Mouse (Mus musculus) layer of hippocampus, postnatal 25 days (tissue): Measurements from ENCODE around the gene Svs1. TPM values are rescaled to one million over a fixed set of nuclear protein-coding genes. Genes with fewer than 3 reads are reported as not detected.
A peak's percentile ranks its signal among the peaks of the same experiment; 100 is the strongest.
"Not testable (repeated sequence)": the region's sequence is repeated elsewhere in the genome, so short reads cannot be mapped to it uniquely, and the experiment has no call there.

Experiments used
- DNase-seq, 2 experiments: peaks; one replicate each; pipeline ENCODE4 v3.0.0; 2022; ENCODE audit warnings: mixed read lengths in 2 of 2, low spot score in 1 of 2; ENCODE audit errors: extremely low spot score in 1 of 2
- total RNA-seq, 2 experiments: library from RNA; stranded (reverse); gene quantifications; 2 replicates each; pipeline ENCODE4 v1.2.3; 2021

The Svs1 gene
- not detected for total RNA-seq

DNA sequence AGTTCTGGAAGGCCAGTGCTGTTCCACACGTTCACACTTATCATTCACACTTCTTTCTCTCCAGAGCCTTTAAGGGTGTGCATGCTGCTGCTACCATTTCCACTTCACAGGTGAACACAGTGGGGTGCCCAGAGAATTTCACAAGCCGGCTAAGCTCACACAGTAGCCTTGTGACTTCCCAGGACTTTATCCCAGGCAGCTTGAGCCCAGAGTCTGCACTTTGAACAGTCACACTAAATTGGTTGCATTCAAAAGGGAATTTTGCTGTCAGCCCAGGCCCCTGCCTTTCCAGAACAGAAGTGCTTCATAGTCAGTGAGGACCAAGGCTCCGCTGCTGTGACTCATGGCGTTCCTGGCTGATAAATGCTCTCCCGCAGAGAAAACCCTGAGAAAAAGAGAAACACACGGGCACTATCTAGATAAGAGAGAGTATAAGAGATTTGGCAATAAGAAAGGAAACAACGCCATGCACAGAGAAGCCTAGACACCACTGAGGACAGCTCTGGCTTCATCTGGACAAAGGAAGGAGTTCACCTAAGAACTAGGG, at the start of gene Svs1:
TSS of gene Svs1 (plus strand) at position 418 of the 547 bp plus-strand sequence.
- no peak for DNase-seq

DNA sequence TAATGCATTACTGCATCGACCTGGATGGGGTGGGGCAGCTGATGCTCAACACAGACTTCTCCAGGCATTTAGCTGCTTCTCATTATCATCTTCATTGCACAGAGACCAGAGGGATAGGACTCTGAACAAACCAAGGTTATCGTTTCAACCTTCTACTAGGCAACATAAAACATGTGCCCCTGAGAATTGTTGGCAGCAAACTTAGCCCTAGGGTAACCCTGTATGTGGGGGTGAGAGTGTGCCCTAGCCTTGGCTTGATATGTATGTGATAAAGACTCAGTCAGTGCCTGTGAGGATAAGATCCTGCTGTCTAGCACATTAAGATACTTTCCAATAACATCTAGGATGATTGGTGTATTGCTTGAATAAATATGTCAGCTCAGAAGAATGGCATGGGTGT, 37.1 kb upstream of the Svs1 start:
- DNase-seq = no peak

DNA sequence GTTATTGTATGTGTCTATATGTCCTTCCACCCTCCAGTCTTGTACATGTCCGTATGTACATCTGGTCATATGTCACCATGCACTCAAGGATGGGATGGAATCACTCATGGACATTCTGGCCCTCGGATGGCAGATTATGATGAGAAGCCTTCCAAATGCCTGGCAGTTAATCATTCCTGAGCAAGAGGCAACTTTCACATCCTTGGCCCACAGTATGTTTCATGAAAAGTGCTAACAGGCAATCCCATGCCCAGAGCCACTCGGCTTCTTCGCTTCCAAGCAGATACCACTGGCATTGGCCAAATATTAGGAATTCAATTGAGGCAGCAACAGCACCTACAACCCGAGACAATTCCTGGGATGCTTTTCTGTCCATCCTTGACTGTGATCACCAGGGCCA, 36.0 kb upstream of the Svs1 start:
- DNase-seq = no peak

DNA sequence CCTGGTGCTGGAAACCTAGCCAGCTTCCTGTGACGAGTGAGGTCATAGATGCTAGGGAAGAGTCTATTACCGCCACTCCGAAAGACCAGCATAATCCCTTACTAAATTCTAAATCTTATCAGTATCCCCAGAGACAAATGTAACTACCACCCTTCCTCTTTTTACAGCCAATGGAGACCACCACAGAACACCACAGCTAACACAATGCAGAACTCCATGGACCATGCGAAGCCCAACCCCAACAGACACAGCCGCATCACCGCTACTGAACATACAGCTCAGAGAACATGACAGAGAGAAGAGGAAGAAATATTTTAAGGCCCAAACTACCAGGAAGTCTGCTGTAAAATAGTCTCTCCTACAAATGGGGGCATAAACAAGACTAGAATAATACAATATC, 35.0 kb upstream of the Svs1 start:
- no peak for DNase-seq

DNA sequence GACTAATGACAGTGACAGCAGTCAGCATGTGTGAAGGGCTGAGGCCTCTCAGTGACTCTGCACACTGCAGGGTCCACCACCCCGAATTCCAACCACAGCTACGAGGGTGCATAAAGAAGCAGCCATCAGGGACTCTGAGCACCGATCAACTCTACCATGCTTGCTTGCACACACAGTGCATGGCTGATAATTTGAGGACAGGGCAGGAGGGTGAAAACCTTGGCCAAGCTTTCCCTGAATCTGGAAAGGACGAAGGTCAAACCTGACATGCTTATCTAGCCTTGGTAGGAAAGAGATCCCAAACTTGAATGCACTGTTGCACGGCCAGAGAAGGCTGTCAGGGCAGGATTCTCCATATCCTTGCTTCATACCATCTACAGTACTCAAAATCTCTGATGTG, 33.4 kb upstream of the Svs1 start:
- no peak for DNase-seq

DNA sequence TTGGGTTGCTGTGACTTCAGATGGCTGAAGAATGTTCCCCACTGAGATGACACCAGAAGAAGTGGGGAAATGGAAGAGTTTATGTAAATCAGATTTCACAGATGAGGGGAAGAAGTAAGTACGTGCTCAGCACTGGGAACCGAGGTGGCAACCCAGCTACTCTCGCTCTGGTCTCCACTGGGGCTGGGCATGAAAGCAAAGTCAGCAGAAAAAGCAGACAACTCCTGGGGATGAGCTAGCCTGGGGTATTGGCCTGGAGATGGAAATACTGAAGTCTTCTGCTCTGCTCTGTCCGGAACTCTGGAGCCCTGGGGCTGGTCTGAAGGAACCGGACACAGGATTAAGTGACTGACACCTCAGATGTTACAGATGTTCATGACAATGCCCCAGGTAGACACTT, 32.5 kb upstream of the Svs1 start:
- no peak for DNase-seq

DNA sequence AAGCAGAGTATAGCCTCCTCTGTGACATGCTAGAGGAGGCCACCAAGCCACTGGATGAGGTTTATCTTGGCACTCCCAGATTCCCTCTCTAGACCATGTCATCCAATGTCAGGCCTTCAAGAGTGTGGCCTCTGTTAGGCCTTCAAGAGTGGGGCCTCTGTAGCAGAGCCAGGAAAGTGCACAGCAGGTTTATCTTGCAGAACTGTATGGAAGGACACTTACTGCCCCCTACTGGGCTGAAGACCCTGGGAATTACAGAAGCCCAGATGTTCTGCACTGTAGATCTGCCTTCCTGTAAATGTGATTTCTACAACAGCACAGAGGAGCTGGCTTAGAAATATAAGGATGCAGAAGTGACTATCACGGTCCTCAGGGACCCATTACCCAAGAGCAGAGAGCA, 31.7 kb upstream of the Svs1 start:
- peak; percentile 16 to 63 for DNase-seq

DNA sequence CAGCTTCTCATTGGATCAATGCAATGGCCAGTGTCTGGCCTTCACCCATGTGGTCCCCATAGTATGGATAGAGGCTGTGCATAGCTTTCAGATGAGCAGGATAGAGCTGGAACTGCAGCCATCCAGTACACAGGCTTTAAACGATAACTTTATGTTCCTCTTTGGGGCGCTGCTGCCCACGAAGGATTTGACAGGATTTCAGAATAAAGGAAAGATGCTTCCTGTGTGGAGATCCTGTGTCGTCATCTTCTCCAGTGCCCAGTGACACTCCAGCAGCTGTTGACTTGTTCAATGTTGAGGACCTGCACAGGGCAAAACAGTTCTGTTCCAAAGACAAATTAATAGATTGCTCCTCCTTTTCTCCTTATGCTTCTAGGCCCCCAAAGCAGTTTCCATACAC, 29.9 kb upstream of the Svs1 start:
- no peak for DNase-seq

DNA sequence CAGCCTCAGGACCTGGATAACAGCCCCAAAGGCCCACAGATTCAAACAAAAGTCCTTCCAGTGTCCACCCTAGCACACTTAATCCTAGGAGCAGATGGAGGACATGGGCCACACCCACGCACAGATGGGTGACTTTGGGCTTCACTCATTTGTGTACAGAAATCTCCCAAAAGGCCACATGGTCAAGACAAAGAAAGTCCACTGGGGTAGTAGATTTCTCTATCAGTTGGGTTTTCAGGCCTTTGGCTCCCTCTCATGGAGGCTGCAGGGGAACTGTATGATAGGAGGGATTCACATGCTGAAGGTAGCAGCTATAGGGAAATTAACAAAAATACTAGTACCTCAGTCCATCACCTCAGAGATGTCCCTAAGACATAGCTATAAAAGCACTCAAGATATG, 28.6 kb upstream of the Svs1 start:
- peak in 1 of 2 experiments; percentile 29 for DNase-seq

DNA sequence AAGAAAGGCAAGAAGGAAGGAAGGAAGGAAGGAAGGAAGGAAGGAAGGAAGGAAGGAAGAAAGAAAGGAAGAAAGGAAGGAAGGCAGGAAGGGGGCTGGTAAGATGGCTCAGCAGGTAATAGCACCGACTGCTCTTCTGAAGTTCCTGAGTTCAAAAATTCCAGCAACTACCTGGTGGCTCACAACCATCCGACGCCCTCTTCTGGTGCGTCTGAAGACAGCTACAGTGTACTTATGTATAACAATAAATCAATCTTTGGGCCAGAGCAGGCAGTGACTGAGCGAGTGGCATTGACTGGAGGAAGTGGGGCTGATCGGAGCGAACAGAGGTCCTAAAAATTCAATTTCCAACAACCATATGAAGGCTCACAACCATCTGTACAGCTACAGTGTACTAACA, 27.5 kb upstream of the Svs1 start:
- peak in 1 of 2 experiments; percentile 8 for DNase-seq

DNA sequence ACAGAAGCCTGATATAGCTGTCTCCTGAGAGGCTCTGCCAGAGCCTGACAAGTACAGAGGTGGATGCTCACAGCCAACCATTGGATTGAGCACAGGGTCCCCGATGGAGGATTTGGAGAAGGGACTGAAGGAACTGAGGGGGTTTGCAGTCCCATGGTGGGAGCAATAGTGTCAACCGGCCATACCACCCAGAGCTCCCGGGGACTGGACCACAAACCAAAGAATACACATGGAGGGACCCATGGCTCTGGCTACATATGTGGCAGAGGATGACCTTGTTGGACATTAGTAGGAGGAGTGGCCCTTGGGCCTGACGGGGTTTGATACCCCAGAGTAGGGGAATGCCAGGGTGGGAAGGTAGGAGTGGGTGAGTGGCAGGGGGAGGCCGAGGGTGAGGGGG, 20.0 kb upstream of the Svs1 start:
- DNase-seq = not testable (repeated sequence)

DNA sequence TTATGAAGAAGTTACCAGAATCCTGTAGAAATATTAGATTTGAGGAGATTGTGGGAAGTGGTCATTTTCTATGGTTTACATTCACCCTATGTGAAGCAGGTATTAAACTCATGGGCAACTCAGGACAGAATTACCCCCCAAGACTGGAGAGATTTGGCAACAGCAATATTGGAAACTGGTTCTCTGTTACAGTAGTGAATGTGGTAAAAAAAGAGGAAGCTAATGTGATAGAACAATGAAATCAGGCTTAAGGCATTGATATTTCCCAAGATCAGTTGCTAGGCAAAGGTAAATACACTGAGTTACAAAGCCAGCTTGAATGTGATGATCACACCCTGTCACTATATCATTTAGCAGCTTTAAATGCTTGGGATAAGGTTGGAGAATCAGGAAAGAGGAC, 18.8 kb upstream of the Svs1 start:
- DNase-seq = no peak

DNA sequence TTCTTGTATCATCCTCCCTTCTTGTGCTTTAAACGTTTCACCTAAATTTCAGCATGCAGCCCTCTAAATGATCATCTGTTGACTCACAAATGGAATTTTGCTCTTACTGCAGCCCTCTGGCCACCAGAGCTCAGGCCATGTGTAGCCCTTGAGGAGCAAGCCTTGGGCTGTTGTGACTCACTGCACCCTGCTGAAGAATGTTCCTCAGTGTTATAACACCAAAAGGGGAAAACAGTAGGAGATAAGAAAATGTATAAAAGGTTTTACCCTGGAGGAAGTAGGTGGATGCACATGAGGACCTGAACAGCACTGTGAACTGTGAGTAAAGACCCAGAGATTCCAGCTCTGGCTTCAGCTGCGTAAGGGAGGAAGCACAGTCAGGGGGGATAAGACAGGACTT, 12.0 kb upstream of the Svs1 start, which contains the start of gene Doxl2:
TSS of gene Doxl2 (plus strand) at position 301 of the 400 bp plus-strand sequence.
- no peak for DNase-seq

DNA sequence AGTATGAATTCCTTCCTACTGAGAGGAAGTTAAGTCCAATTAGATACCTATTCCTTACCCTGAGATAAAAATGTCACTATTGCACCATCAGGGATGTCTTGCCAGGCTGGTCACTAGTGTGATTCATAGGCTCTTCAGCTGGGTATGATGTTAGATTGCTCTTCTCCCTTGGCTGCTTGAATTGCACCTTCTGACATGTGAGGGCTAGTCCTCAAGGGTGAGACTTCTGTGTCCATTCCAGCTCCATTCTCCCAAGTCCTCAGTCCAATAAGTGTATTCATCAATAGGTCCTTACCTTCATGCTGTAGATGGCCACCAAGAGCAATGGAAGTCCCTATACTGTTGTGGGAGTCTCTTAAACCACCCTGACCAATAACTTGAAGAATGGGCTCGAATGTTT, 7.0 kb upstream of the Svs1 start:
- DNase-seq = no peak

DNA sequence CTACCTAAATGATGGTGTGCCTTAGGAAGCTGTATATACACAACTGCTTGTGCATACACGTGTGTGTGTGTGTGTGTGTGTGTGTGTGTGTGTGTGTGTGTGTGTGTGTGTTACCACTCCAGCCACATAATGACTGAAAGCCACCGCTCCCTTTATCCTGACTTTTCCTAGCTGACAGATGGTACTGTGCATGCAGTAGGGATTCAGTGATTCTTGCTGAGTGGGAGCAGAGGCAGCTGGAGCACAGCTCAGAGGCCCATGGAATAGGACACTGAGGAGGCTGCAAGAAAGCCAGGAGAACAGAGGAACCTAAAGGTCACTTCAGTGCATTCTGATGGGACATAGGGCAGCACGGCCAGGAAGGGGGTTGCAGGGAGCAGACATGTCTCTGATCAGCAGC, 4.4 kb upstream of the Svs1 start:
- DNase-seq = peak in 1 of 2 experiments; percentile 13

DNA sequence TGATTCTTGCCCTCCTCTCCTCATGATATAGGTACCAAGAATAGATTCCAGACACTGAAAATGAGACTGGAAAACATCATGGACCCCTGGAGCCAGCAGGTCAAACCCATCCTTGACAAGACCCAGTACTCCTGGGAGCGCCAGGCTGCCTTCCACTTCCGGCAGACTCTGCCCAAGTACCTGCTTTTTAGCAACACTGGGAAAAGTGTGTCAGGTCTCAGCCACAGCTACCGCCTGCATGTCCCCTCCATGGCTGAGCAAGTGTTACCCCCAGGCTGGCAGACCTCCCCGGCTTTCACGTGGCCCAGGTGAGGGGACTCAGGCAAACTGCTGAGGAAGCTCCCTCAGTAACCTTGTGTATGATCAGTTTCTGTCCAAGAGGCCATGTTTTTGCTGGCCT, 3.3 kb downstream of the Svs1 start:
- DNase-seq = no peak

DNA sequence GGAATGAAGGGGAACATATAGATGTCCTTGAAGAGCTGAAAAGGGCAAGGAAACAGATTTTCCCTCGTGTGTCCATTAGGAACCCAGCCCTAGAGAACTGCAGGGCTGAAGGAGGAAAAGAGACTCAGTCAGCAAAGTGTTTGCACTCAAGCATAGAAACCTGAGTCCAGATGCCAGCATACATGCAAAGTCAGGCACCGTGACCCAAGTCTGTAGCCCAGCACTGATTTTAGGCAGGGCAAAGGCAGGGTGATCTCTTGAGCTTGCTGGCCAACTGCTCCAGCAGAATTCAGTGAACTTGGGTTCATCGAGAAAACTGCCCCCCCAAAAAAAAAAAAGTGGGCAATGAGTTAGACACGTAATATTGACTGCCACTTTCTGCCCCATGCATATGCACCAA, 5.3 kb downstream of the Svs1 start:
- no peak for DNase-seq

DNA sequence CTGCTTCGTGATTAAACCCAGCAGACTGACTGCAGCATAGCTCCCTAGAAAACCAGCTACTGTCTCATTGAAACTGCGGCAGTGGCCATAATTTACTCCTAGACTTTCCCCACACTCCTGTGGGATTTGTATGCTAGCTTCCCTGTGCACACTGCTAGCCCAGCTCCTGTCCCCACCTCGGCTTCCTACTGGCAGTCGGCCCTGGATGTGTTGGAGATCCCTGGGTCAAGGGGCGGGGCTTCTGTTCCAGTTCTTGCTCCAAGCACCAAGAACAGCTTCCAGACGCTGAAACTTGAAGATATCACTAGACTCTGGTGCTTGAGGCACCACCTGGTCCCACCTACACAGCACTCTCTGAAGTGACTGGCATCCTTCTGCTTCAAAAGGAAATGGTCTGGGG, 11.5 kb downstream of the Svs1 start:
- DNase-seq = no peak

DNA sequence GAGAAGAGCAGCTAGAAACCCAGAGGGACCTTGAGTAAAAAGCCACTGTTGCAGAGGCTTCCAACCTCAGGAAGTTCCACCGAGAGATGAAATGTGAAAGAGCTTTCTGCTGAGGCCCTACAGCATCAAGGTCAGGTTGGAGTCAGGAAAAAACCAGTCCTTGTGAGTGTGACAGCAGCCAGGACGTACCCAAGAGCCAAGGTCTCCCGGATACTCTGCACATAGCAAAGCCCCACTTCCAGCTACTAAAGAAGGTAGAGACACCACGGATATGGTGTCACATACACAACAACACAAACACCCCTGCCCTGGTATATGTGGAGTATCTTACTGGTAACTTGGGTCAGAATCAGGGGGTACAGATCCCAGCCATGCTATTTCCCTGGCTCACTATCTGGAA, 12.1 kb downstream of the Svs1 start:
- no peak for DNase-seq

DNA sequence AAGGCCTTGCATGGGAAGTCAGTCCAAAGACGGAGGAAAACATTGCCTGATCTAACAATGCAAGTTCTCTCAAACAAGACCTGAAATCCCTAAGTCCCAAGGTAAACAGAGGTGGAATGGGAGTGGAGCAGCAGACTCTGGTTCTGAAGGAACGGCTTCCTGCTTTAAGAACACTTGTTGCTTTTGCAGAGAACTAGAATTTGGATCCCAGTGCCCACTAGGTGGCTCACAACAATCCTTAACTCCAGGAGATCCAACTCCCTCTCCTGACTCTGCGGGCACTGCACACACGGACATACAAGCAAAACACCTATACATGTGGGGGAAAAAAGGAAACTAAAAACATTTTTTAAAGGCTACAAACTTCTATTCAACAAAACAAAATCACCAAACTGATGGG, 16.7 kb downstream of the Svs1 start:
- no peak for DNase-seq

DNA sequence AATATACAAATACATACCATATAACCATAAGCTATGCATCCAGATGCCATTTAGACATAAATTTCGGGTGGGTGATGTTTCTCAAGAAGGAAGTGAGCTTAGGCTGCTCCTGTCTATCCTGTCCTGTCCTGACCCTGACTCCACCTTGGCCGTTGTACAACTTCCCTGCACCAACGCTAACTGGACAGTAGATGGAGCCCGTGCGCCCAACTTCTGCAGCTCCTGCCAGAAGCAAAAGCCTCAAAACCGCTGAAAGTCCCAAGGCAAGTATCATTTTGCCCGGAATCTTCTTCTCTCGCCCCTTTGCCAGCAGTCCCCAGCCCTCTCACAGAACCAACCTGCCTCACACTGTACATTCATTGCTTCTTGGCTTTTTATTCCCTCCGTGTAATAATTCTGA, 21.3 kb downstream of the Svs1 start:
- DNase-seq = peak; percentile 28 to 67

DNA sequence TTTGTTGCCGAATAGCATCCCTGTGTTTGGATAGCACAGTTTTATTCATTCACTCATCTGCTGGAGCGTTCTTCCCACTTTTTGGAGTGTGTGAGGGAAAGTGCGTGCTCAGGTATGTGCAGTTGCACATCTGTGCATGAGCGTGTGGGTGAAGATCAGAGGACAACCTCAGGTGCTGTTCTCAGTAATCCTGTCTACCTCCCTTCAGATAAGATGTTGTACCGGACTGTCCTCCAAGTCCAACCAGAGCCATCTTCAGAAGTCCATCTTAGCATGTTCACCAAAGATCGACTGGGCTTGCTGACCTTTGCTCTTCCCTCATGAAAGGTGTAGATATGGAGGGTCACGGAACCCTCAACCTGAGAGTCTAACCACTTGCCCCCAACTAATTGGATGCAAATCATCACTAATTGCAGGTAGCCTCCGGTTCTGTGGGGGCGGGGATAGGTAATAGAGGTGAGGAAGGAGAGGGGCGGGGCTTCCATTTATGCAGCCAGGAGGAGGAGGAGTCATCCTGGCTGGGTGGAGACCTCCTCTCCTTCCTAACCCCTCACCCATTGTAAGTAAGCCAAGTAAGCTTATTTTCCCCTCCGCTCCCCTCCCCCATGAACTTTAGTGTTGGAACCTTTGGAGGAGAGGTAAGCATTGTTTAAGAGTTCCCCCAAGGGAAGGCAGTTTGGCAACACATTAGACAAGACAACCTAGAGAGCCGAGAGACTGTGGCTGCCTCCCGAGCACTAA, 21.9 kb downstream of the Svs1 start:
- DNase-seq = no peak
